14 mouse cellular contexts compared by ENCODE assay signal in the genomic region with DNA sequence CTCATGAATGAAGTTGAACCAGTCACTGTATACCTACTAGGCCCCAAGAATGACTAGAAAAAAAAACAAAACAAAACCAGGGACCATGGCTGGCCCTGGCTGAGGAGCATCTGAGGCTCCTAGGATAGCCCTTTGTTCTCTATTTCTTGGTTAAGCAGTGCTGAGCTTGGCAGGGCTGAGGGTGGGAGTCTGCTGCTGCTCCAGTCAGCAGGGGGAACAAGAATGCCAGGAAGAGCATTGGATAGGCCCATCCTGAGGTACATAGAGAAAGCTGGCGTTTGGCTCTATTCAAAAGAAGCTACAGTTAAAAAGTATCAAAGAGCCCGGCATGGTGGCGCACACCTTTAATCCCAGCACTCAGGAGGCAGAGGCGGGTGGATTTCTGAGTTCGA.
"Had no signal": no experiment of that assay in that cellular context is flagged by ENCODE, and none has a peak within 500 bp of the region (broad histone marks: within the 10 kb centered on the region; RNA-seq: fewer than 3 reads in every experiment).

No protein-coding gene starts in this region.

- H3K27ac ChIP-seq: kidney, postnatal 0 days; limb, embryonic 10.5 days; liver, embryonic 15.5 days; midbrain, embryonic 12.5 days had no signal

- H3K27me3 ChIP-seq: liver, embryonic 15.5 days; megakaryocyte, embryonic 14.5 days; midbrain, embryonic 12.5 days; stomach, embryonic 15.5 days had no signal

- H3K4me1 ChIP-seq: liver, embryonic 15.5 days had no signal

- DNase-seq: kidney, adult 9 months; kidney, postnatal 36 days; layer of hippocampus, adult 9-11 months; lung, postnatal 36 days; right cerebral cortex, postnatal 14 days; thymus, adult 2 months; thymus, postnatal 25 days had no signal

- H3K9ac ChIP-seq: liver, embryonic 15.5 days; midbrain, embryonic 12.5 days; stomach, embryonic 15.5 days had no signal

- ATAC-seq: intestine, postnatal 0 days had no signal

- H3K36me3 ChIP-seq: limb, embryonic 10.5 days; liver, embryonic 15.5 days; midbrain, embryonic 12.5 days; stomach, embryonic 15.5 days had no signal

- H3K4me3 ChIP-seq: limb, embryonic 10.5 days; liver, embryonic 15.5 days; midbrain, embryonic 12.5 days; stomach, embryonic 15.5 days had no signal

- H3K4me2 ChIP-seq: liver, embryonic 15.5 days; midbrain, embryonic 12.5 days; stomach, embryonic 15.5 days had no signal

- H3K9me3 ChIP-seq: limb, embryonic 10.5 days; liver, embryonic 15.5 days; megakaryocyte, embryonic 14.5 days; midbrain, embryonic 12.5 days; stomach, embryonic 15.5 days had no signal
